Mouse (Mus musculus): ENCODE results near the gene Imp4. TPM values are rescaled to one million over a fixed set of nuclear protein-coding genes. Genes with fewer than 3 reads are reported as not detected.

Gene Imp4
- polyA plus RNA-seq, 1 experiment from 2014 or later, result 123 TPM

DNA sequence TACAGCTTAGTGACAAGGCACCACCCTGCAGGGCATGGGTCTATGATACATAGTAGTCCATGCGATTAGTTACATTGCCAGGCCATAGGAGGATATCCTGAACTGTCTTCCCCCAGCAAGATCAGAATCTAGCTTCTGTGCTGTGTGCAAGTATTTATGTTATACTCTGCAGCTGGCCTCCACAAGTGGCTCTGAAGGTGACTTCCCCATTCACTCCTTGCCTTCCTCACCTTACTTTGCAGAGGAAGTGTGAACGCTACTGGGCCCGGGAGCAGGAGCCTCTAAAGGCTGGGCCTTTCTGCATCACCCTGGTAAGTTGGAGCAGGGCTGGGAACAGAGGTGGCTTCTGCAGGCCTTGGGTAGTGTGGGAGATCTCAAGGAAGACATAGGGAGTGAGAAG lies 28.4 kb downstream of the Imp4 start:
- Histone ChIP-seq H3K27me3 (replicated peaks; ENCODE audit: low read depth, poor library complexity, severe bottlenecking) (peaks cover 27% of the 10 kb centered on the region), H3K4me1 (peaks cover 13% of the 10 kb centered on the region), H3K4me3 (no peak overlapping the region), H3K9me3 (no peaks in the 10 kb centered on the region), H3K27ac (replicated peaks) (no peak overlapping the region), H3K36me3 (replicated peaks) (no peaks in the 10 kb centered on the region)
- DNase-seq (ENCODE audit: low spot score), result no peak
- WGBS, result 63% methylated on average over 3 of the region's 3 CpGs

DNA sequence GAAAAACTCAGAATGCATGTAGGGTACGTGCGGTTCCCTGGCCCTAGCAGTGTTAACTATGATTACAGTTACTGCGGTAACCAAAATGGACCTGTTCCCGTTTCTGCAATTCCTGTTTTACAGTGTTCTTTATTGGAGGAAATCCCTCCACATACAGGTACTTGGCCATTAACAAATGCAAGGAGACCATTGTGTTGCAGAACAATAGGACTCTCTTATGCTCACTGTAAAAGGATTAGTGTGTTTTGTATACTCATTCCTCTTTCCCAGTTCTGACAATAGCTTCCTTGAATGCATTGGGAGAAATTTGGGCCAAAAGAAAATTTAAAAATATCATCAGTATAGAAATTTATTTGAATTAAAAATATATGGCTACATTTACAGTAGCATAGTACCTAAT lies 28.8 kb downstream of the Imp4 start:
- H3K36me3 ChIP-seq (replicated peaks), result no peaks in the 10 kb centered on the region
- no peaks in the 10 kb centered on the region for H3K9me3 ChIP-seq
- H3K27ac ChIP-seq (replicated peaks), result no peak overlapping the region
- WGBS, result 69% methylated on average over 4 of the region's 4 CpGs
- DNase-seq (ENCODE audit: low spot score), result no peak
- peaks cover 16% of the 10 kb centered on the region for H3K4me1 ChIP-seq
- H3K27me3 ChIP-seq (replicated peaks; ENCODE audit: low read depth, poor library complexity, severe bottlenecking), result peaks cover 31% of the 10 kb centered on the region
- no peak overlapping the region for H3K4me3 ChIP-seq

DNA sequence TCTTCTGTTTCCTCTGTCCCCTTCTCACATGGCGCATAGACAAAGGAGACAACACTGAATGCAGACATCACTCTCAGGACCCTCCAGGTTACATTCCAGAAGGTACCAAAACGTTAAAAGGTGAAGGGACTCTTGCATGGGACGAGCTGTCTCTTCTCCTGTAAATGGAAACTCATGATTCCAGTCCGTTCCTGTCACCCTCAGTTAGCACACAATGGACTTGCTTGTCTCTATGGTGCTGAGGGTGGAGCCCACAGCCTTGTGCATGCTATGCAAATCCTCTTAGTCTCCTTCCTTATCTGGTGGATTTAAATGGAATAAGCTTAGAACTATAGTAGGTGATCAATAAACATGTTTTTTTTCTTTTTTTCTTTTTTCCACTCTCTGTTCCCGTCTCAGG lies 30.1 kb downstream of the Imp4 start:
- no peaks in the 10 kb centered on the region for H3K36me3 ChIP-seq (replicated peaks)
- no peak overlapping the region for H3K27ac ChIP-seq (replicated peaks)
- no peak for DNase-seq (ENCODE audit: low spot score)
- H3K27me3 ChIP-seq (replicated peaks; ENCODE audit: low read depth, poor library complexity, severe bottlenecking), result peaks cover 40% of the 10 kb centered on the region
- peaks cover 16% of the 10 kb centered on the region for H3K4me1 ChIP-seq
- 64% methylated on average over 5 of the region's 5 CpGs for WGBS
- no peak overlapping the region for H3K4me3 ChIP-seq
- H3K9me3 ChIP-seq, result no peaks in the 10 kb centered on the region

DNA sequence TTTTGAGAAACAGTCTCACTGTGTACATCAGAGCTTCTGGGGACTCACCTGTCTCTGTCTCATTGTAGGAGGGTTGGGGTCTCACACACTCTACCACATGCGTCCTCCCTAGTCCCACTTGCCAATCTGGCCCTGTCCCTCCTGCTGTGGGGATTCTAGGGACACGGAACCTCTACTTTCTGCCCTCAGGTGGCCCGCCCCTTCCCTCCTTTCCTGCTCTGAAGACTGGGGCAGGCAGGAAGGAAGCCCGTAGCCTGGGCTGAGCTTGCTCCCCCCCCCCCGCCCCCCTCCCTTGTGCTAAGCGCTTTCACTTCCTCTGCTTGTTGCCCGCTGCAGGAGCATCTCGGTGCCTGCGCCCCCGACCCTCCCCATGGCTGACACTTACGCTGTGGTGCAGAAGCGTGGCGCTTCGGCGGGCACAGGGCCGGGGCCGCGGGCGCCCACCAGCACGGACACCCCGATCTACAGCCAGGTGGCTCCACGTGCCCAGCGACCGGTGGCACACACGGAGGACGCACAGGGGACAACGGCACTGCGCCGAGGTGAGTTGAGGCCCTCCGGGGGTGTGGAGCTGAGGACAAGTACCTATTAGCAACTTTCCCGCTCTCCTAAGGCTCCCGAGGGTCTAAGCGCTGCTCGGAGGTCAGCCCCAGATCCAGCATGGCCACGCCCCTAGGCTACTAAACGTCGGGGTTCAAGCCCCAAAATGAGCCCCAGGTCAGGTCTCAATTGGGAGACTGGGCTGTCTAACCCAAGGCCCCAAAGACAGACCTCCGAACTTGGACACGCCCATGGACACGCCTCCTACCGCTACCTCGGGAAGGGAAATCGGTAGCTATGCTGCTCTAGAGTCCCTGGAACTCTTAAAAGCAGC lies 33.0 kb downstream of the Imp4 start:
- WGBS, result 1% methylated on average over 42 of the region's 43 CpGs
- peak overlapping the region; percentile 73 for H3K27ac ChIP-seq (replicated peaks)

DNA sequence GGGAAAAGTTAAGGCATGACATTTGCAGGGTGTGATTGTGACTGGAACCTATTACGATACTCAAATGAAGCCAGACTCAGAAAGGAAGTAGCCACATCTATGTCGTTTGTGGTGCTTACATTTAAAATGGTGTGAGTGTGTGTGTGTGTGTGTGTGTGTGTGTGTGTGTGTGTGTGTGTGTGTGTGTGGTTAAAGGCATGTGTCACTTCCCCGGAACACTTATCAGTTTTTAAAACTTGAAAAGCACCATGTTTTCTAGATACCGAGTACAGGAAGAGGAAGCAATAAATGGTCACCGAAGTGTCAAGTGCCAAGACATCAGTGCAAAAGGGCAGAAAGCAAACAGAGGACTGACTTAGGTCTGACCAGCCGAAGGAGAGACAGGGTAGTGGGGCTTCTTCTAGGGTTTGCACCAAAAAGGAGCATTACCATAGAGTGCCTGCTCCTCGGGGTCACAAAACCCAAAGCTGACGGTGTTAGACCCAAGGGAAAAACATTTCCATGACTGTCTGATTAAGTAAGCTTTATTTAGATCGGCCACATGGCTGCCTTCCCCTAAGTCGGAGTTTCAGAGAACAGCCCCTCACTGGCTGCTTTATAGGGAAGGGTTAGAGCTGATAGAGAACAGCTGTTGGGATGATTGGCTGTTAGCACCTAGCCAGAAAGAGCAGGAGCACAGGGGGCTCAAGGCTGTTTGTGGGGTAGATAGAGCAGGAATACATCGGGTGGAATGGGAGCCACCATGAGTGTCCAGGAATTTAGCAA lies 39.4 kb downstream of the Imp4 start:
- Histone ChIP-seq H3K36me3 (replicated peaks) (no peaks in the 10 kb centered on the region), H3K4me3 (no peak overlapping the region), H3K4me1 (0 out of 2 replicates have a peak, but pooled peaks cover 5% of the 10 kb centered on the region), H3K9me3 (no peaks in the 10 kb centered on the region), H3K27ac (replicated peaks) (no peak overlapping the region), H3K27me3 (replicated peaks; ENCODE audit: low read depth, poor library complexity, severe bottlenecking) (peaks cover 7% of the 10 kb centered on the region)
- 63% methylated on average over 11 of the region's 11 CpGs for WGBS
- DNase-seq (ENCODE audit: low spot score), result no peak

More for the DNA sequence above, 33.0 kb downstream of the Imp4 start:
- Histone ChIP-seq H3K4me3 (peak overlapping the region; percentile 72), H3K36me3 (replicated peaks) (no peaks in the 10 kb centered on the region), H3K27me3 (replicated peaks; ENCODE audit: low read depth, poor library complexity, severe bottlenecking) (peaks cover 44% of the 10 kb centered on the region), H3K9me3 (no peaks in the 10 kb centered on the region), H3K4me1 (peaks cover 16% of the 10 kb centered on the region)
- peak; percentile 60 for DNase-seq (ENCODE audit: low spot score)

DNA sequence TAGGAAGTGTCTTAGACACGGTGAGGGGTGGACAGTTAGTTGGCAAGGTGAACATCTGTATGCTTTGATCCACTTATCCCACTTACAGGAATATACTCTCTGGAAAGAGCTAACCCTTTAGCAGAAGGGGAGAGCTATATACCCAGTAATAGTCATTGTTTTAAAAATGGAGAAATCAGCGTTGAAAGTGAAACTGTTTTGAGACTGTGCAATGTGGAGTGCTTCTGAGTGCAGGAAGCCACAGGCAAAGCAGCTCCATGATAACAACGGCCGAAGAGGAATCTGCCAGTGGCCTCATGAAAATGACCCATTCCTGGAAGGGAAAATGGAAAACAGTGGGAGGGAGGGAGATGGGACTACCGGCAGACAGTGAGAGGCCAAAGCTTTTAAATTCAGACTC lies 41.1 kb downstream of the Imp4 start:
- H3K9me3 ChIP-seq, result no peaks in the 10 kb centered on the region
- no peak overlapping the region for H3K27ac ChIP-seq (replicated peaks)
- H3K4me1 ChIP-seq, result peaks cover 10% of the 10 kb centered on the region
- H3K36me3 ChIP-seq (replicated peaks), result no peaks in the 10 kb centered on the region
- no peak overlapping the region for H3K4me3 ChIP-seq
- 79% methylated on average over 5 of the region's 5 CpGs for WGBS
- peaks cover 14% of the 10 kb centered on the region; the same call in 1 of the 2 replicates for H3K27me3 ChIP-seq (replicated peaks; ENCODE audit: low read depth, poor library complexity, severe bottlenecking)
- no peak for DNase-seq (ENCODE audit: low spot score)

DNA sequence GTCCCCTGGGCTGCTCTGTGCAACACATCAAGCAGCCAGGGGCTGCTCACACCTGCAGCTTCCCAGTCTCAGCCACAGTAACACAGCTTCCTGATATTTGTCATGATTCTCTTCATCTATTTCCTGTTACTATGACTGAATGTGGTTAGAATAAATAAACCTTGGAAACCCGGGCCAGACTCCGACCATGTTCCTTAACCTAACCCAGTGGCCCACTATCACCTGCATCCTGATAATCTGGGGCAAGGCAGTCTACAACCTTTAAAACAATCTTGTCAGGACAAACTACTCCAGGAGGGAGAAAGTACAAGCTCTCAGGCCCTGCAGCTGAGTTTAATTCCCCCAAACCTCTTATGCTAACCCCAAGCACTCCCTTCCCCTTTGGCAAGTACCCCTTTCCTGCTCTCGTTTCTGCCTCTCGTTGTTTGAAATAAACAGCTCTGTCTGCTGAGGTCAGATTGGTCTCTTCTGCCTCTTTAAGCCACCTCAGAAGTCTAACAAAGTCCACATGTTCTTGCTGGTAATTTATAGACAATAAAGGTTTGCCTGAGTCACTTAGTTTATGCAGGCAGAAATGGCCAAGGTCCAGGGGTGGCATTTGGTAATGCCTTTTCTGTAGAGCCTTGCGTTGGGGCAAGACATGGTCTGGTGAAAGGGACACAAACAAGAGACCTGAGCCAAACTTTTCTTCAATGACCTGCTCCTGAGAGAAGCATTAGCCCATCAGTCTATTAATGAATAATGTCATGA lies 42.4 kb downstream of the Imp4 start:
- 66% methylated on average over 5 of the region's 5 CpGs for WGBS
- peaks cover 14% of the 10 kb centered on the region; the same call in 1 of the 2 replicates for H3K27me3 ChIP-seq (replicated peaks; ENCODE audit: low read depth, poor library complexity, severe bottlenecking)
- peaks cover 10% of the 10 kb centered on the region for H3K4me1 ChIP-seq
- no peaks in the 10 kb centered on the region for H3K9me3 ChIP-seq
- H3K36me3 ChIP-seq (replicated peaks), result no peaks in the 10 kb centered on the region
- no peak for DNase-seq (ENCODE audit: low spot score)
- H3K4me3 ChIP-seq, result no peak overlapping the region
- H3K27ac ChIP-seq (replicated peaks), result no peak overlapping the region

DNA sequence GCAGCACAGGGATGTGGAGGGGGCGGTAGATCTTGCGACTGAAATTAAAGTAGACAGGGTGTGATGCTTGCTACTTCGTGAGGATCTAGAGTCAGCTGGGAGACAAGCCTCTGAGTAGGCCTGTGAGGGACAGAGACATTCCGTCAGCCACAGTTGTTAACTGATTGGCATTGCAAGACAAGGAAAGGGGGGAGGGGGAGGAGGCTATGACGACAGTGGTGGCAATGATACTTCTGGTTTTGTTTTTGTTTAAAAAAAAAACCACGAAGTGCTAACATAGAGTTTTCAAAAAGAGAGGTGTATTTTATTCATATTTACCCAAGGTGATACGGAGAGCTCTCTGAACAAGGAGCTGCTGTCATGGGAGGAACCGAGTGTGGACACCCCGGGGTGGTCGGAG lies 44.8 kb downstream of the Imp4 start:
- no peak overlapping the region for H3K27ac ChIP-seq (replicated peaks)
- WGBS, result 76% methylated on average over 10 of the region's 10 CpGs
- H3K4me3 ChIP-seq, result no peak overlapping the region
- DNase-seq (ENCODE audit: low spot score), result no peak
- H3K4me1 ChIP-seq, result peaks cover 5% of the 10 kb centered on the region
- H3K9me3 ChIP-seq, result no peaks in the 10 kb centered on the region
- H3K36me3 ChIP-seq (replicated peaks), result no peaks in the 10 kb centered on the region
- H3K27me3 ChIP-seq (replicated peaks; ENCODE audit: low read depth, poor library complexity, severe bottlenecking), result peaks cover 14% of the 10 kb centered on the region; the same call in 1 of the 2 replicates

DNA sequence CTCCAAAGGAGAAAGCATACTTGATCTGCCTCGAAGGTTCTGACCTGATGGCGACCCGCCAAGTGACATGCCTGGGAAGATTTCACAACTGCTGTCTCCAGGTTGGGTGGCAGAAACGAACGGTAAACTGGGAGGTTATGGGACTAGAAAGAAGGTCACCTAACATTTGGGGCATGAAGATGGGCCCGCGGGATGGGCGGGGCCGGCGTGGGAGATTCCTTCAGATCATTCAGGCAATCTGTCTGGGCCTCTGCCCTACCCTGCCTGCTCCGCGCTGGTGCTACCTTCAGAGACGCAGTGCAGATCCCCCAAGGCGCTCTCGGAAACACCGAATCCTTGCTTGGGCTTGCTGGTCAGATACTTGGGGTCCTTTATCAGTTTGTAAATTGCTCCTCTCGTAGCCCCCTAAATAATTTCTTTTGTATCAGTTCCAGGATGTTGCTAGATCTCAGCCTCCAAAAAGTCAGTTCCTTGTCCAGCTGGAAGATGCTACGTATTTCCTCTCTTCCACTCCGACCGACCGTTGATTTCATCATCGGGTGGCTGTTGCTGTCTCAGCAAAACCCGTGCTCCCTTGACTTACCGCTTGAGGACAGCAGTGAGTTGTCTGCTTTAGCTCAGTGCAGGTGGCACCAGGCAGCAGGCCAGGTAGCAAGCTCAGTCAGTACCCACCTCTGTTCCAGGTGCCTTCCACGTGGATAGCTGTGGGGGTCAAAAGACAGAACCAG lies 46.0 kb downstream of the Imp4 start:
- DNase-seq (ENCODE audit: low spot score), result peak; percentile 46
- Histone ChIP-seq H3K27ac (replicated peaks) (no peak overlapping the region), H3K27me3 (replicated peaks; ENCODE audit: low read depth, poor library complexity, severe bottlenecking) (peaks cover 14% of the 10 kb centered on the region; the same call in 1 of the 2 replicates), H3K36me3 (replicated peaks) (no peaks in the 10 kb centered on the region), H3K4me1 (peaks cover 5% of the 10 kb centered on the region), H3K9me3 (no peaks in the 10 kb centered on the region), H3K4me3 (peak overlapping the region; percentile 46)
- WGBS, result 12% methylated on average over 25 of the region's 25 CpGs

DNA sequence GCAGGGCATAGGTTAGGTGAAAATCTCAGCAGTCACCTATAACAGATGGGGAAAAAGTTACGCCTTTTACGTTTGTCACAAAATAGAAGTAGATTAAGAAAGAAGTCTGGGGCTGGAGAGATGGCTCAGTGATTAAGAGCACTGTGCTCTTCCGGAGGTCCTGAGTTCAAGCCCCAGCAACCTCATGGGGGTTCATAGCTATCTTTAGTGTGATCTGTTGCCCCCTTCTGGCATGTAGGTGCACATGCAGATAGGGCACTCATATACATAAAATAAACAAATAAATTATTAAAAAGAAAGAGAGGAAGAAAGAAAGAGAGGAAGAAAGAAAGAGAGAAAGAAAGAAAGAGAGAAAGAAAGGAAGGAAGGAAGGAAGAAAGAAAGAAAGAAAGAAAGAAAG lies 47.7 kb downstream of the Imp4 start:
- Histone ChIP-seq H3K4me3 (no peak overlapping the region), H3K27ac (replicated peaks) (no peak overlapping the region), H3K36me3 (replicated peaks) (no peaks in the 10 kb centered on the region), H3K9me3 (0 out of 2 replicates have a peak, but pooled peaks cover 2% of the 10 kb centered on the region), H3K4me1 (peaks cover 5% of the 10 kb centered on the region), H3K27me3 (replicated peaks; ENCODE audit: low read depth, poor library complexity, severe bottlenecking) (peaks cover 14% of the 10 kb centered on the region; the same call in 1 of the 2 replicates)
- DNase-seq (ENCODE audit: low spot score), result no peak
- WGBS, result 90% methylated on average over 3 of the region's 3 CpGs

DNA sequence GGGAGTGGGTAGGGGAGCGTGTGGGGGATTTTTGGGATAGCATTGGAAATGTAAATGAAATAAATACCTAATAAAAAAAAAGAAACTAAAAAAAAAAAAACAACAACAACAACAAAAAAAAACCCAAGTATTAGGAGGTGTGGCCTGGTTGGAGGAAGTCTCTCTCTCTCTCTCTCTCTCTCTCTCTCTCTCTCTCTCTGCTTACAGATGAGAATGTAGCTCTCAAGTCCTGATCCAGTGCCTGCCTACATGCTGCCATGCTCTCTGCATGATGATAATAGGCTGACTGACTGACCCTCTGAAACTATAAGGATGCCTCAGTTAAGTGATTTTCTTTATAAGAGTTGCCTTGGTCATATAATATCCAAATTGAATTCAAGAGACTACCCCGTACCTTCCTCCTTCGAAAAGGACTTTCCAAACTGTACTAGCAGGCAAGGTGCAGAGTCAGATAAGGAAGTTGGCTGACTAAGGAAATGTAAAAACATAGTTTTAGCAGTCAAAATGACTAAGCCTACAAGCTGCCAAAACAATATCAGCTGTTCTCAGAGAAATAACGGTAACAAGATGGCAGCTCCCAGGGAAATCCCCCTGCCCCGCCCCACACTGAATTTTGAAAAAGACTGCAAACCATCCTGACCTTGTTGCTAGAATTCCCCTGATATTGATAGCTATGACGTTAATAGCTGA lies 50.3 kb downstream of the Imp4 start:
- no peak for DNase-seq (ENCODE audit: low spot score)
- WGBS, result 91% methylated on average over 6 of the region's 6 CpGs
- Histone ChIP-seq H3K9me3 (0 out of 2 replicates have a peak, but pooled peaks cover 2% of the 10 kb centered on the region), H3K27me3 (replicated peaks; ENCODE audit: low read depth, poor library complexity, severe bottlenecking) (0 out of 2 replicates have a peak, but pooled peaks cover 4% of the 10 kb centered on the region), H3K4me3 (no peak overlapping the region), H3K4me1 (peaks cover 5% of the 10 kb centered on the region), H3K36me3 (replicated peaks) (no peaks in the 10 kb centered on the region), H3K27ac (replicated peaks) (no peak overlapping the region)
